Mouse (Mus musculus) embryonic fibroblast, embryonic 13.5 days (primary cell): ENCODE measurements at regions not wholly inside any gene's neighbourhood (a gene's known extent, or its start where the extent isn't known, plus 50 kb on each side); places are given as distances from the start of the nearest gene placed in this dataset.

Source experiments
- CTCF ChIP-seq: IDR thresholded peaks from 2 replicates; pipeline ENCODE4 v1.5.1; 2011; ENCODE audit warnings: mild to moderate bottlenecking, control low read depth, low read length, moderate library complexity, borderline replicate concordance; ENCODE audit not compliant: insufficient read depth
- POLR2A ChIP-seq: IDR thresholded peaks from 2 replicates; pipeline ENCODE4 v1.6.1; 2011; ENCODE audit warnings: low read depth, mild to moderate bottlenecking, control low read depth, low read length, moderate library complexity

- TF ChIP-seq CTCF = no peak
- no peak for TF ChIP-seq POLR2A
These were observed 407.1 kb downstream of the H2al1j start for GRCm38 (mm10) chrX:11734505-11735435.
